Mouse (Mus musculus) forebrain, embryonic 16.5 days (tissue): ENCODE results near the gene Tars2. TPM values are rescaled to one million over a fixed set of nuclear protein-coding genes. Genes with fewer than 3 reads are reported as not detected.

Experiments used
- ATAC-seq: fragments of 200-750 bp; cut with Nextera tagmentation; 2 replicates; pipeline ENCODE4 v1.8.0; 2017; ENCODE audit warnings: mild to moderate bottlenecking, moderate library complexity
- H3K27ac ChIP-seq: fragments of 300-500 bp; sonication (generic); 2 replicates; pipeline ENCODE4 v1.5.1; 2014; ENCODE audit warnings: low read length, control low read depth
- H3K27me3 ChIP-seq: fragments of 300-500 bp; sonication (generic); replicated peaks from 2 replicates; pipeline ENCODE4 v1.6.1; 2014; ENCODE audit warnings: low read length; ENCODE audit not compliant: control insufficient read depth, insufficient read depth
- H3K36me3 ChIP-seq: fragments of 300-500 bp; sonication (generic); 2 replicates; pipeline ENCODE4 v1.6.1; 2014; ENCODE audit not compliant: control insufficient read depth, insufficient read depth
- H3K4me1 ChIP-seq: fragments of 300-500 bp; sonication (generic); replicated peaks from 2 replicates; pipeline ENCODE4 v1.6.1; 2014; ENCODE audit warnings: low read length; ENCODE audit not compliant: control insufficient read depth, insufficient read depth
- H3K4me2 ChIP-seq: fragments of 300-500 bp; sonication (generic); 2 replicates; pipeline ENCODE4 v1.6.1; 2014; ENCODE audit warnings: mild to moderate bottlenecking, low read length, control low read depth
- H3K4me3 ChIP-seq: fragments of 300-500 bp; sonication (generic); replicated peaks from 2 replicates; pipeline ENCODE4 v1.5.1; 2014; ENCODE audit warnings: mild to moderate bottlenecking, low read length, control low read depth
- H3K9ac ChIP-seq: fragments of 300-500 bp; sonication (generic); replicated peaks from 2 replicates; pipeline ENCODE4 v1.6.1; 2014; ENCODE audit warnings: low read depth, low read length, control low read depth
- H3K9me3 ChIP-seq: fragments of 300-500 bp; sonication (generic); 2 replicates; pipeline ENCODE4 v1.6.1; 2016; ENCODE audit warnings: low read length; ENCODE audit not compliant: control insufficient read depth
- WGBS: fragments of 180-500 bp; shearing (Covaris S2); extraction: QIAGEN DNeasy Blood & Tissue Kit; methylation state at CpG from one replicate; pipeline ENCODE4 v1.1.7; 2014; 5-methylcytosine and 5-hydroxymethylcytosine counted together
- polyA plus RNA-seq: library from polyadenylated mRNA; unstranded; fragments of >200 nt; fragmentation: Nextera tagmentation; extraction: Ambion mirVana; gene quantifications from 2 replicates; pipeline ENCODE4 v1.2.1, GENCODE M21; 2015

Gene Tars2
- polyA plus RNA-seq, 1 experiment from 2014 or later: 53.0 TPM

- no peak overlapping the region for H3K4me2 ChIP-seq
- no peak for ATAC-seq
- H3K9ac ChIP-seq: no peak overlapping the region
- 94% methylated on average over 3 of the region's 3 CpGs for WGBS
- no peaks in the 10 kb centered on the region for H3K9me3 ChIP-seq
- peaks cover 8% of the 10 kb centered on the region for H3K4me1 ChIP-seq
- no peaks in the 10 kb centered on the region for H3K27me3 ChIP-seq
- H3K36me3 ChIP-seq: no peaks in the 10 kb centered on the region
- no peak overlapping the region for H3K4me3 ChIP-seq
- no peak overlapping the region for H3K27ac ChIP-seq
Measured at GRCm38 (mm10) chr3:95703276-95703675, 56.7 kb downstream of the Tars2 start.

GRCm38 (mm10) chr3:95701877-95702540 is 58.0 kb downstream of the Tars2 start:
- peak overlapping the region; percentile 53 for H3K4me2 ChIP-seq
- peaks cover 8% of the 10 kb centered on the region for H3K4me1 ChIP-seq
- H3K36me3 ChIP-seq: no peaks in the 10 kb centered on the region
- WGBS: 4% methylated on average over 24 of the region's 24 CpGs
- H3K4me3 ChIP-seq: peak overlapping the region; percentile 26
- H3K27ac ChIP-seq: no peak overlapping the region
- peak overlapping the region; percentile 45 for H3K9ac ChIP-seq
- peak; percentile 86 for ATAC-seq
- no peaks in the 10 kb centered on the region for H3K27me3 ChIP-seq
- no peaks in the 10 kb centered on the region for H3K9me3 ChIP-seq

GRCm38 (mm10) chr3:95701085-95701484 is 58.9 kb downstream of the Tars2 start:
- peaks cover 8% of the 10 kb centered on the region for H3K4me1 ChIP-seq
- no peak overlapping the region for H3K4me3 ChIP-seq
- no peak overlapping the region for H3K4me2 ChIP-seq
- H3K9ac ChIP-seq: no peak overlapping the region
- no peaks in the 10 kb centered on the region for H3K27me3 ChIP-seq
- no peak for ATAC-seq
- no peaks in the 10 kb centered on the region for H3K9me3 ChIP-seq
- 84% methylated on average over 2 of the region's 2 CpGs for WGBS
- no peak overlapping the region for H3K27ac ChIP-seq
- no peaks in the 10 kb centered on the region for H3K36me3 ChIP-seq

DNA sequence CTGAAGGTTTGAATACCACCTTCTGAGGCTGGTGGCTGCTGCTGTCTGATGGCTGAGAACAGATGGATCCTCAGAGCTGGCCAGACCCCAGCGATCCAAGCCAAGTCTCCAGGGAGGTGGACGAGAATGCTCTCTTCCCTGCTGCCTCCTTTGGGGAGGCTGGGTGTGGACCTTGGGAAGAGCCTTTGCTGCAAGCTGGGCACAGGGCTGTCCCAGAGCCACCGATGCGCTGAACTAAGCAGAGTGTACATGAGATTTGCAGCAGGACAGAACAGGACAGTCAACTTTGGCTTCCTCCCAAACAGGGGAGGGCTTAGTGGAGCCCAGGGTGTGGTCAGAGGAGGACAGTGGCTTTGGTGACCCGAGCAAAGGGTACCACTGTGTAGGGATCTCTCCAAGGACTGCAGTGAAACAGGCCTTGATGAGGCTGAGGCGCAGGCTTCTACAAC is 59.7 kb downstream of the Tars2 start:
- Histone ChIP-seq H3K4me1 (peaks cover 8% of the 10 kb centered on the region), H3K4me2 (no peak overlapping the region), H3K4me3 (no peak overlapping the region), H3K9ac (no peak overlapping the region), H3K36me3 (no peaks in the 10 kb centered on the region), H3K27ac (no peak overlapping the region), H3K27me3 (no peaks in the 10 kb centered on the region), H3K9me3 (no peaks in the 10 kb centered on the region)
- WGBS: 70% methylated on average over 6 of the region's 6 CpGs
- ATAC-seq: no peak

- H3K4me3 ChIP-seq: no peak overlapping the region
- no peak for ATAC-seq
- no peak overlapping the region for H3K9ac ChIP-seq
- 94% methylated on average over 4 of the region's 4 CpGs for WGBS
- no peaks in the 10 kb centered on the region for H3K36me3 ChIP-seq
- no peak overlapping the region for H3K27ac ChIP-seq
- no peaks in the 10 kb centered on the region for H3K9me3 ChIP-seq
- no peaks in the 10 kb centered on the region for H3K27me3 ChIP-seq
- no peak overlapping the region for H3K4me2 ChIP-seq
- H3K4me1 ChIP-seq: peaks cover 8% of the 10 kb centered on the region
Measured at GRCm38 (mm10) chr3:95698286-95698685, 61.7 kb downstream of the Tars2 start.

DNA sequence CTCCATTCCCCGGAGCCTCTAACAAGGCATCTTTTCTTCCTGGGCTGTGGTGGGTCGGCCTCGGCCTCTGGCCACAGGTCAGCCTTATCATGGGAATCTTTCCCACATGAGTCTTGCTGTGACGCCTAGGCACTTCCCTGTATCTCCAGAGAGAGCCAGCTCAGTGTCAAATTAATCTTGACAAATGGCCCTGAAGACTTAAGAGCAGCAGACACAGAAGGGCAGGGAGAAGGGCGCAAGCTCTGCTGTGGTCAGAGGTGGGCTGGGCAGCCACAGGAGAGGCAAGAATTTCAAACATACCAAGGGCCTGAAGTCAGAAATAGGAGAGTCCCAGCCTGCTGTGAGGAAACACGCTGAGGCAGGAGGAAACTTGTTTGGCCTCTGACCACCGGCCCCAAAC is 63.6 kb downstream of the Tars2 start:
- H3K27ac ChIP-seq: no peak overlapping the region
- H3K4me3 ChIP-seq: no peak overlapping the region
- no peak for ATAC-seq
- H3K9ac ChIP-seq: no peak overlapping the region
- no peaks in the 10 kb centered on the region for H3K27me3 ChIP-seq
- 57% methylated on average over 7 of the region's 7 CpGs for WGBS
- no peaks in the 10 kb centered on the region for H3K4me1 ChIP-seq
- no peak overlapping the region for H3K4me2 ChIP-seq
- no peaks in the 10 kb centered on the region for H3K9me3 ChIP-seq
- no peaks in the 10 kb centered on the region for H3K36me3 ChIP-seq

DNA sequence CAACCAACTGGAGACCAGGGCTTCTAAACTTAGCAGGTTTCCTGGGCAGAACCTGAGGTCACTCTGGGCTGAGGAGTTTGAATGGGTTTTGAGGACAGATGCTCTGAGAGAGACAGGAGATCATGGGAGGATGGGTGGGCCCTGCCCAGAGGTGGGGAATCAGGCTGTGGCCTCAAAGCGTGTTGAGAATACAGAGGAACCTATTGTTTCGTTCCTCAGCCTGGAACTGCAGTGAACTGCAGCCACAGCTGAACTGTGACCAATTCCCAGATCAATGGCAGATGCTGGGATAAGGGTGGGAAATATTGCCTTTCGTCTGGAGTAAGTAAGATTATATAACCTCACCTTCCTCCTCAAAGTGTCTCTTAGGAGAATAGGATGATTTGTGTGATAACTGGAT is 64.2 kb downstream of the Tars2 start:
- H3K27me3 ChIP-seq: no peaks in the 10 kb centered on the region
- H3K9ac ChIP-seq: no peak overlapping the region
- no peaks in the 10 kb centered on the region for H3K4me1 ChIP-seq
- no peaks in the 10 kb centered on the region for H3K9me3 ChIP-seq
- H3K4me2 ChIP-seq: no peak overlapping the region
- H3K36me3 ChIP-seq: no peaks in the 10 kb centered on the region
- ATAC-seq: no peak
- 81% methylated on average over 3 of the region's 3 CpGs for WGBS
- H3K27ac ChIP-seq: no peak overlapping the region
- H3K4me3 ChIP-seq: no peak overlapping the region

DNA sequence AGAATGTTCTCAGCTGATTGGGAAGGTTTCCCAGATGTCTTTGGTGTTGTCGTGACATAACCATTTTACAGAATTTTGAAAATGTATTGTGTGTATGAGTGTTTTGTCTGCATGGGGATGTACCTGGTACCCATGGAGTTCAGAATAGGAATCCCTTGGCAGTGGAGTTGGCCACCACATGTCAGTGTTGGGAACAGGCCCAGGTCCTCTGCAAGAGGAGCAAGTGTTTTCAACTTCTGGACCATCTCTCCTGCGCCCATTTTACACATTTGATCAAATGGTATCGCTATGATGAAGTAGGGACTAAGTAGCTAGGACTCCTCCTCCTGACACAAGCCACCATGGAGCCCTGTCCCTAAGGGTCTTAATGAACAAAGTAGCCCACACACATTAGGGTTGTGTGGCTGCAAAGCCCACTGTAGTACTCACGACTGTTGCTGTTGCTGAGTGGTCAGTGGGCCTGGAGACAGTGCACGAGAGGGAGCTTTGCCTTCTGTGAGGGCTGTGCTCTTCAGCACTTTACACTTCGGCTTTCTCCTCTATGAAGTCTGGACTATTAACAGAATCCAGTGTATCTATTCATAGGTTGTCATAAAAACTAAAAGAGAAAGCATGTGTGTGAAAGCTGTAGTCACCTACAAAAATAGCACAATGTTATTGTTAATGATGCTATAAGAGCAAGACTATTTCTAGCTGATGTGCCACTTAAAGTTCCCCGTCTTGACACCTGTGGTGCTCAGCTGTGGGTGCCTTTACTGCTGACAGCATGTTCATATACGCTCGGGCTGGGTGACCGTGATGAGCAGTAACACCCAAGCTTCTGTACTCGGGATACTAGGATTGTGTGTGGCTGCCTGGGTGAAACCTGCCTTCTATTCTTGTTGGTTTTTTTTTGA is 65.0 kb downstream of the Tars2 start:
- Histone ChIP-seq H3K36me3 (no peaks in the 10 kb centered on the region), H3K4me2 (no peak overlapping the region), H3K4me3 (no peak overlapping the region), H3K27ac (no peak overlapping the region), H3K27me3 (no peaks in the 10 kb centered on the region), H3K9me3 (no peaks in the 10 kb centered on the region), H3K9ac (no peak overlapping the region), H3K4me1 (no peaks in the 10 kb centered on the region)
- ATAC-seq: no peak
- 90% methylated on average over 11 of the region's 11 CpGs for WGBS

DNA sequence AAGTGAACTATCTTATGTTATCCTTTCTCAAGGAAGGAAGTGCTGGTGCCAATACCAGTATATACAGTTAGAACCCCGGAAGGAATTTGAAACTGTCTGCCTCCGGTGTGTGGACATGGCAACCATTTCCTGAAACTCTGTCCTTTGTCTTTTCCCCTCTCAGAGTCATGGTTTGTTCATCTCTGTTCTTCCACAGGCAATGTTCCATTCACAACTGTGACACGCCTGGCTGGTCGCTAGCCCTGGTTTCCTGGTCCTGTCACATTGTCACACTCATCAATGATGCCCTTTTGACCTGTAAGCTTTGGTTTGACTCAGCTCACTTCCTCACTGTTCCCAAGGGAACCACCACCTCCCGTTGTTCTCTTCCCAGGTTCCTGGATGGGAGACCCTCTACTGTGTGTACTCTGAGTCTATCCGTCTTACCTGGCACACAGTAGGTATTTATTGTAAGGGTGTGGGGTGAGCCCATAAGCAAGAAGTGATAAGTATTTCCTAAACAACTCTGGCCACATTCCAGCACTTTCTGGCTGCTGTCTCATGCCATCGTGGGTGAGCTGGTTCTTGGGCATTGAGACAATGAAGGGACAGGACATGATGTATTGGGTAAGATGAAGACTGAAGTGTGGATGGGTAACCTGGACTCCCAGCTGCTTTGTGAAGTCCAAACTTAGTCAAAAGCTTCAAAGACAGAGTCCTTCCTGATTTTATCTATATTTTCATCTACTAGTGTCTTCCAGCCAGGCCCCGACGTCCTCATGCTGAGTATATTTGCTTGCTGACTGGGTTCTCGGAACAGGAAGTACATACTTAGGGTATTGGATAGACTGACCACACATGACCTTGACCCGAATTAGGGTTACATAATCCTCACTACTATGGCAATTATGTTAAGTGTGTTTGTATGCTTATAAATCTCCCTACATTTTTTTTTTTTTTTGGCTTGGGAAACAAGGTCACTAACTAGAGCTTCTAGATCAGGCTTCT is 65.9 kb downstream of the Tars2 start:
- Histone ChIP-seq H3K4me3 (no peak overlapping the region), H3K4me1 (no peaks in the 10 kb centered on the region), H3K9ac (no peak overlapping the region), H3K9me3 (no peaks in the 10 kb centered on the region), H3K36me3 (no peaks in the 10 kb centered on the region), H3K4me2 (no peak overlapping the region), H3K27me3 (no peaks in the 10 kb centered on the region), H3K27ac (no peak overlapping the region)
- WGBS: 80% methylated on average over 11 of the region's 11 CpGs
- ATAC-seq: no peak
